Comparison of ENCODE assay signal across 8 mouse cellular contexts in the genomic region with DNA sequence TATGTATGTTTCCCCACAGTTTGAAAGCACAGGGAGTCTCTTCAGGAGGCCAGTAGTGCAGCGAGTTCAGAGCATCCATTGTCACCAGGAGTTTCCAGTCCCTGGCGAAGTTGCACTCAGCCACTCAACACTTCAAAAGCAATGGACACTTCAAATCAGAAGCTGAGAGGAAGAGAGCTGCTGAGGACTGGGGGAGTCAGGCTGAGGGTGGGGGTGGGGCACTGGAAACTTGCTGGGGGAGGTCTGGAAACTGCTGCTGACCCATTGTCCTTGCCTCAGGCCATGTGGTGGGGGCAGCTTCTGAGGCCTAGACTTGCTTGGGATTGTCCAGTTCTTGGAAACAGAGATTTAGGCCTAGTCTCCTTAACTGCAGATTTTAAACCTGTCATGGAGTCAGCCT.
DNase-seq lines count a peak whose midpoint lies in the region; ATAC-seq and TF ChIP-seq lines count a peak whose summit lies in the region.
"Had no signal": no experiment of that assay in that cellular context is flagged by ENCODE, and none has a peak within 500 bp of the region (broad histone marks: within the 10 kb centered on the region; RNA-seq: fewer than 3 reads in every experiment).

No protein-coding gene starts in this region.

- no peaks in the 10 kb centered on the region for H3K9me3 ChIP-seq in embryonic facial prominence, embryonic 10.5 days
- H3K9me3 ChIP-seq in hindbrain, embryonic 14.5 days (ENCODE audit: control insufficient read depth, low read length): no peaks in the 10 kb centered on the region

- H3K4me2 ChIP-seq in hindbrain, embryonic 14.5 days (replicated peaks): no peak overlapping the region

- 41% methylated on average over 2 of the region's 2 CpGs for WGBS in embryonic facial prominence, embryonic 10.5 days
- 40% methylated on average over 2 of the region's 2 CpGs for WGBS in hindbrain, embryonic 14.5 days

- H3K36me3 ChIP-seq in embryonic facial prominence, embryonic 10.5 days (replicated peaks): no peaks in the 10 kb centered on the region
- H3K36me3 ChIP-seq in hindbrain, embryonic 14.5 days (replicated peaks; ENCODE audit: control insufficient read depth, insufficient read depth): no peaks in the 10 kb centered on the region

- H3K4me3 ChIP-seq in layer of hippocampus, adult 2 months: no peak overlapping the region
- no peak overlapping the region for H3K4me3 ChIP-seq in embryonic facial prominence, embryonic 10.5 days
- H3K4me3 ChIP-seq in hindbrain, embryonic 14.5 days (replicated peaks; ENCODE audit: low read length): no peak overlapping the region

- no peak overlapping the region for H3K9ac ChIP-seq in hindbrain, embryonic 14.5 days

- 0 out of 2 replicates have a peak, but pooled peaks cover 4% of the 10 kb centered on the region for H3K27me3 ChIP-seq in embryonic facial prominence, embryonic 10.5 days (replicated peaks; ENCODE audit: low read depth, poor library complexity, severe bottlenecking)
- H3K27me3 ChIP-seq in hindbrain, embryonic 14.5 days (ENCODE audit: control insufficient read depth, insufficient read depth, low read length): no peaks in the 10 kb centered on the region

- TF ChIP-seq CTCF in layer of hippocampus, adult 2 months (conservative IDR thresholded peaks at IDR 0.05): no peak

- peaks cover 44% of the 10 kb centered on the region for H3K4me1 ChIP-seq in embryonic facial prominence, embryonic 10.5 days
- 0 out of 2 replicates have a peak, but pooled peaks cover 7% of the 10 kb centered on the region for H3K4me1 ChIP-seq in hindbrain, embryonic 14.5 days (replicated peaks; ENCODE audit: control insufficient read depth, insufficient read depth, low read length)

- ATAC-seq in hindbrain, embryonic 14.5 days (ENCODE audit: low FRiP score): no peak

- DNase-seq in layer of hippocampus, adult 2 months (ENCODE audit: low spot score in 2 of 2): no peak
- DNase-seq in layer of hippocampus, adult 11-12 months (ENCODE audit: low spot score): no peak
- peak; percentile 40 for DNase-seq in embryonic facial prominence, embryonic 10.5 days (ENCODE audit: low spot score)
- DNase-seq in hindbrain, embryonic 14.5 days (ENCODE audit: low spot score): peak; percentile 22
- peak; percentile 39 for DNase-seq in neural tube, embryonic 10.5 days (ENCODE audit: extremely low spot score, low spot score)
- DNase-seq in kidney, postnatal 14 days: no peak
- no peak for DNase-seq in layer of hippocampus, postnatal 14 days (ENCODE audit: low spot score in 2 of 2)
- DNase-seq: kidney, adult 18-20 months had no signal

- H3K27ac ChIP-seq in layer of hippocampus, adult 2 months: peak overlapping the region; percentile 1; the same call in 1 of the 2 replicates
- peak overlapping the region; percentile 76 for H3K27ac ChIP-seq in embryonic facial prominence, embryonic 10.5 days (replicated peaks)
- H3K27ac ChIP-seq in hindbrain, embryonic 14.5 days: peak overlapping the region; percentile 46; the same call in 1 of the 2 replicates

Comparison
In these comparisons a context has a peak if more than half of its experiments do, and no peak if none do; other contexts are left out.
1. DNase-seq: peak in embryonic facial prominence, embryonic 10.5 days (single experiment), hindbrain, embryonic 14.5 days (single experiment) and neural tube, embryonic 10.5 days (single experiment); none in layer of hippocampus, adult 2 months (0 of 2), layer of hippocampus, adult 11-12 months (single experiment), kidney, postnatal 14 days (single experiment) and layer of hippocampus, postnatal 14 days (0 of 2).
2. H3K27ac ChIP-seq: peak in every context shown above with its lines; median percentile 76 in embryonic facial prominence, embryonic 10.5 days; 46 in hindbrain, embryonic 14.5 days; 1 in layer of hippocampus, adult 2 months.